Mouse (Mus musculus): Measurements from ENCODE around the gene Srcap. TPM values are rescaled to one million over a fixed set of nuclear protein-coding genes. Genes with fewer than 3 reads are reported as not detected.
A peak's percentile ranks its signal among the peaks of the same experiment; 100 is the strongest.
"Not testable (repeated sequence)": the region's sequence is repeated elsewhere in the genome, so short reads cannot be mapped to it uniquely, and the experiment has no call there.

Gene Srcap
- polyA plus RNA-seq, 1 experiment from 2014 or later = 12.2 TPM

GRCm38 (mm10) chr7:127509830-127510229, 2.0 kb upstream of the Srcap start:
- not testable (repeated sequence) for H3K36me3 ChIP-seq (ENCODE audit: control insufficient read depth, insufficient read depth); ATAC-seq (ENCODE audit: low read depth); H3K4me3 ChIP-seq (ENCODE audit: low read depth, low read length); H3K9ac ChIP-seq (ENCODE audit: low read depth, low read length); H3K9me3 ChIP-seq (replicated peaks; ENCODE audit: control insufficient read depth, low read length); H3K4me2 ChIP-seq (ENCODE audit: low read depth, low read length); H3K27ac ChIP-seq (ENCODE audit: low read length); H3K27me3 ChIP-seq (ENCODE audit: control insufficient read depth, insufficient read depth, low read depth, low read length)
- peaks cover 20% of the 10 kb centered on the region for H3K4me1 ChIP-seq (ENCODE audit: control insufficient read depth, low read depth, low read length)
- WGBS (ENCODE audit: insufficient replicate concordance) = 58% methylated on average over 3 of the region's 4 CpGs

- Histone ChIP-seq H3K4me3 (ENCODE audit: low read depth, low read length) (peak overlapping the region; percentile 98), H3K4me2 (ENCODE audit: low read depth, low read length) (peak overlapping the region; percentile 83), H3K9me3 (replicated peaks; ENCODE audit: control insufficient read depth, low read length) (no peaks in the 10 kb centered on the region), H3K9ac (ENCODE audit: low read depth, low read length) (peak overlapping the region; percentile 50; the same call in 1 of the 2 replicates), H3K27ac (ENCODE audit: low read length) (peak overlapping the region; percentile 99), H3K27me3 (ENCODE audit: control insufficient read depth, insufficient read depth, low read depth, low read length) (no peaks in the 10 kb centered on the region), H3K36me3 (ENCODE audit: control insufficient read depth, insufficient read depth) (peaks cover 8% of the 10 kb centered on the region), H3K4me1 (ENCODE audit: control insufficient read depth, low read depth, low read length) (peaks cover 20% of the 10 kb centered on the region)
- ATAC-seq (ENCODE audit: low read depth) = no peak
- 36% methylated on average over 8 of the region's 8 CpGs for WGBS (ENCODE audit: insufficient replicate concordance)
Measured at GRCm38 (mm10) chr7:127511241-127511640, 542 bp upstream of the Srcap start.

GRCm38 (mm10) chr7:127512231-127513015, 640 bp downstream of the Srcap start:
- Histone ChIP-seq H3K9ac (ENCODE audit: low read depth, low read length) (peak overlapping the region; percentile 92), H3K4me3 (ENCODE audit: low read depth, low read length) (peak overlapping the region; percentile 98), H3K4me2 (ENCODE audit: low read depth, low read length) (peak overlapping the region; percentile 83), H3K4me1 (ENCODE audit: control insufficient read depth, low read depth, low read length) (peaks cover 20% of the 10 kb centered on the region), H3K27me3 (ENCODE audit: control insufficient read depth, insufficient read depth, low read depth, low read length) (no peaks in the 10 kb centered on the region), H3K36me3 (ENCODE audit: control insufficient read depth, insufficient read depth) (peaks cover 17% of the 10 kb centered on the region), H3K27ac (ENCODE audit: low read length) (peak overlapping the region; percentile 99), H3K9me3 (replicated peaks; ENCODE audit: control insufficient read depth, low read length) (no peaks in the 10 kb centered on the region)
- ATAC-seq (ENCODE audit: low read depth) = peak; percentile 80
- 0% methylated on average over 72 of the region's 93 CpGs for WGBS (ENCODE audit: insufficient replicate concordance)

- Histone ChIP-seq H3K4me3 (ENCODE audit: low read depth, low read length) (peak overlapping the region; percentile 98), H3K4me2 (ENCODE audit: low read depth, low read length) (peak overlapping the region; percentile 83), H3K9me3 (replicated peaks; ENCODE audit: control insufficient read depth, low read length) (no peaks in the 10 kb centered on the region), H3K36me3 (ENCODE audit: control insufficient read depth, insufficient read depth) (peaks cover 20% of the 10 kb centered on the region), H3K9ac (ENCODE audit: low read depth, low read length) (peak overlapping the region; percentile 92), H3K27me3 (ENCODE audit: control insufficient read depth, insufficient read depth, low read depth, low read length) (no peaks in the 10 kb centered on the region), H3K27ac (ENCODE audit: low read length) (peak overlapping the region; percentile 99), H3K4me1 (ENCODE audit: control insufficient read depth, low read depth, low read length) (peaks cover 20% of the 10 kb centered on the region)
- ATAC-seq (ENCODE audit: low read depth) = no peak
- WGBS (ENCODE audit: insufficient replicate concordance) = 14% methylated on average over 8 of the region's 8 CpGs
Measured at GRCm38 (mm10) chr7:127513016-127513390, 1.2 kb downstream of the Srcap start.

GRCm38 (mm10) chr7:127513781-127514180, 2.0 kb downstream of the Srcap start:
- Histone ChIP-seq H3K4me3 (ENCODE audit: low read depth, low read length) (peak overlapping the region; percentile 98), H3K9me3 (replicated peaks; ENCODE audit: control insufficient read depth, low read length) (no peaks in the 10 kb centered on the region), H3K4me1 (ENCODE audit: control insufficient read depth, low read depth, low read length) (peaks cover 20% of the 10 kb centered on the region), H3K27me3 (ENCODE audit: control insufficient read depth, insufficient read depth, low read depth, low read length) (no peaks in the 10 kb centered on the region), H3K4me2 (ENCODE audit: low read depth, low read length) (peak overlapping the region; percentile 83), H3K27ac (ENCODE audit: low read length) (peak overlapping the region; percentile 99), H3K36me3 (ENCODE audit: control insufficient read depth, insufficient read depth) (peaks cover 22% of the 10 kb centered on the region), H3K9ac (ENCODE audit: low read depth, low read length) (peak overlapping the region; percentile 92; the same call in 1 of the 2 replicates)
- no peak for ATAC-seq (ENCODE audit: low read depth)
- 75% methylated on average over 3 of the region's 3 CpGs for WGBS (ENCODE audit: insufficient replicate concordance)

- H3K4me2 ChIP-seq (ENCODE audit: low read depth, low read length) = no peak overlapping the region
- ATAC-seq (ENCODE audit: low read depth) = no peak
- no peak overlapping the region for H3K27ac ChIP-seq (ENCODE audit: low read length)
- peaks cover 37% of the 10 kb centered on the region for H3K36me3 ChIP-seq (ENCODE audit: control insufficient read depth, insufficient read depth)
- peaks cover 20% of the 10 kb centered on the region for H3K4me1 ChIP-seq (ENCODE audit: control insufficient read depth, low read depth, low read length)
- H3K4me3 ChIP-seq (ENCODE audit: low read depth, low read length) = no peak overlapping the region
- no peak overlapping the region for H3K9ac ChIP-seq (ENCODE audit: low read depth, low read length)
- no peaks in the 10 kb centered on the region for H3K27me3 ChIP-seq (ENCODE audit: control insufficient read depth, insufficient read depth, low read depth, low read length)
- 80% methylated on average over 7 of the region's 7 CpGs for WGBS (ENCODE audit: insufficient replicate concordance)
- H3K9me3 ChIP-seq (replicated peaks; ENCODE audit: control insufficient read depth, low read length) = no peaks in the 10 kb centered on the region
Measured at GRCm38 (mm10) chr7:127515846-127516245, 4.1 kb downstream of the Srcap start.

GRCm38 (mm10) chr7:127516344-127516743, 4.6 kb downstream of the Srcap start:
- H3K36me3 ChIP-seq (ENCODE audit: control insufficient read depth, insufficient read depth) = peaks cover 42% of the 10 kb centered on the region
- H3K27me3 ChIP-seq (ENCODE audit: control insufficient read depth, insufficient read depth, low read depth, low read length) = no peaks in the 10 kb centered on the region
- no peaks in the 10 kb centered on the region for H3K9me3 ChIP-seq (replicated peaks; ENCODE audit: control insufficient read depth, low read length)
- H3K9ac ChIP-seq (ENCODE audit: low read depth, low read length) = no peak overlapping the region
- H3K4me3 ChIP-seq (ENCODE audit: low read depth, low read length) = no peak overlapping the region
- no peak overlapping the region for H3K4me2 ChIP-seq (ENCODE audit: low read depth, low read length)
- H3K27ac ChIP-seq (ENCODE audit: low read length) = no peak overlapping the region
- WGBS (ENCODE audit: insufficient replicate concordance) = 88% methylated on average over 6 of the region's 7 CpGs
- H3K4me1 ChIP-seq (ENCODE audit: control insufficient read depth, low read depth, low read length) = peaks cover 16% of the 10 kb centered on the region
- ATAC-seq (ENCODE audit: low read depth) = no peak

- H3K9me3 ChIP-seq (replicated peaks; ENCODE audit: control insufficient read depth, low read length) = no peaks in the 10 kb centered on the region
- no peak within 1 kb of the TSS for H3K4me3 ChIP-seq (ENCODE audit: low read depth, low read length)
- WGBS (ENCODE audit: insufficient replicate concordance) = 84% methylated on average over 3 of the region's 3 CpGs
- ATAC-seq (ENCODE audit: low read depth) = no peak
- H3K4me2 ChIP-seq (ENCODE audit: low read depth, low read length) = no peak within 1 kb of the TSS
- H3K9ac ChIP-seq (ENCODE audit: low read depth, low read length) = no peak within 1 kb of the TSS
- H3K27ac ChIP-seq (ENCODE audit: low read length) = no peak within 1 kb of the TSS
- no peaks in the 10 kb centered on the region for H3K4me1 ChIP-seq (ENCODE audit: control insufficient read depth, low read depth, low read length)
- H3K27me3 ChIP-seq (ENCODE audit: control insufficient read depth, insufficient read depth, low read depth, low read length) = no peaks in the 10 kb centered on the region
- peaks cover 64% of the 10 kb centered on the region for H3K36me3 ChIP-seq (ENCODE audit: control insufficient read depth, insufficient read depth)
Measured at GRCm38 (mm10) chr7:127519284-127519683, 7.5 kb downstream of the Srcap start, which contains the start of gene Gm42715. Gm42715 (plus strand) TSS chr7:127519584.

- Histone ChIP-seq H3K4me1 (ENCODE audit: control insufficient read depth, low read depth, low read length) (no peaks in the 10 kb centered on the region), H3K9ac (ENCODE audit: low read depth, low read length) (no peak overlapping the region), H3K4me2 (ENCODE audit: low read depth, low read length) (no peak overlapping the region), H3K4me3 (ENCODE audit: low read depth, low read length) (no peak overlapping the region), H3K36me3 (ENCODE audit: control insufficient read depth, insufficient read depth) (peaks cover 81% of the 10 kb centered on the region), H3K9me3 (replicated peaks; ENCODE audit: control insufficient read depth, low read length) (no peaks in the 10 kb centered on the region), H3K27me3 (ENCODE audit: control insufficient read depth, insufficient read depth, low read depth, low read length) (no peaks in the 10 kb centered on the region), H3K27ac (ENCODE audit: low read length) (no peak overlapping the region)
- WGBS (ENCODE audit: insufficient replicate concordance) = 96% methylated on average over 3 of the region's 3 CpGs
- no peak for ATAC-seq (ENCODE audit: low read depth)
Measured at GRCm38 (mm10) chr7:127541671-127542070, 29.9 kb downstream of the Srcap start.

All from liver, embryonic 16.5 days (tissue).